Mouse (Mus musculus): ENCODE measurements around the gene Prss41. TPM values are rescaled to one million over a fixed set of nuclear protein-coding genes. Genes with fewer than 3 reads are reported as not detected.

Gene Prss41
- total RNA-seq (2023): 1.4 TPM

GRCm38 (mm10) chr17:23843812-23844273 lies at the start of gene Prss41, which contains the start of gene Prss32:
Prss41 (minus strand) TSS chr17:23844172.
Prss32 (plus strand) TSS chr17:23843855.

DNA sequence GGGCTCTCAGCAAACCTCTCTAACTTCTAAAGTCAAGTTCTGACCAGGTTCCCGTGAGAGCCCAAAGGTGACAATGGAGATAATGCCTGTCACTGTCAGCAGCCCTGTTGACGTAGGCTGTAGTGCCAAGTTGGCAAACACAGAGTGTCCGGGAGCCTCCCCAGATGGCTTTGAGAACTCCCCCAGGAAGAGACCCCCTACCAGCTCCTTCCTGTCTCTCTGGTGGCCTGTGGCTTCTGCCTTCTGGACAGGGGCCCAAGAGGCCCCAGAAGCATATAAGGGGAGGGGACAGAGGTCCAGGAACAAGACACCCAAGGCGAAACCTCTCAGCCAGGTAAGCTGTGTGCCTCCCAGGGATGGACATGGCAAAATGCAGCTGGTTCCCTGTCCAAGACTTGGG lies 36.6 kb upstream of the Prss41 start, which contains the start of the genes Dcpp1 and Dcpp2:
Dcpp1 (plus strand) TSS at position 301 of the 400 bp plus-strand sequence.
Dcpp2 (plus strand) TSS at position 305 of the 400 bp plus-strand sequence.

DNA sequence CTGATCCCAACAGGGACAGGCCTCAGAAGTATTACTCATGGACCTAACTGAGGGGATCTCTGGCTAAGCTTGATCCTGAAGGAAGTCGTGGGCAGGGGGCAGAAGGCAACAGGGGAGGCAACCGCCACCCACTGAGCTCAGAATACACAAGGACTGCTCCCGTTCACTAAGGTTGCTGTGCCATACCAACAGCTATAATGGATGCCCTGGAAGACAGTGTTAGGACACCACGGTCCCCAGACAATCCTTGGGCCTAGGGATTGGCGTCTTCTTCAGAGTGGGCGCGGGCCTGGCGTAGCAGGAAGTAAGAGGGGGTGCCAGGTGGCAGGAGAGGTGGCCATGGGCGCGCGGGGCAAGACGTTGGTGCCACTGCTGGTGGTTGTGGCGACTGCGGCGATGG lies 23.8 kb upstream of the Prss41 start, which contains the start of gene Prss21:
Prss21 (plus strand) TSS at position 301 of the 400 bp plus-strand sequence.

DNA sequence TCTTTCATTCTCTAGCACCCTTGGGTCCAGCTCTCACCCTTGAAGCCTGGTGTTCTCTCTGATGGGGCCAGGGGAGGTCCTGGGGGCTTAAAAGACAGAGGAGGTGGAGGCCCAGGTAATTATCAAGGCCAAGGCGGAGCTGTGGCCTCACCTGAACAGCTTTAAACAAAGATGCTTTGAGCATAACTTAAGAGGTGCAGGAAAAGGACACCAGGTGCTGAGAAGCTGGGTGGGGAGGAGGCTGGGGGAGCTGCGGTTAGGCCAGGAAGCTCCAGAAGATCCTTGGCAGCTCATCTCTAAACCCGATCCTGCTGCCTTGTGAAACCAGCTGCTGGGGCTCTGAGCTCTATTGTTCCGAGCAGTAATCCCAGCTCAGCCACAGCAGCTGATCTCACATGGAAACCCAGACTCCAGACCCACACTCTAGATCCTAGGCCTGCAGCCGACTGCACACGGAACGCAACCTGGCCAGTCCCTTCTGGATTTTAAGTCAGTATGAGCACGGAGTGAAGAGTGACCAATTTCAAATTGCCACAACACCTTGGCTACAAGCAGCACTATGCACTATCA lies 7.9 kb downstream of the Prss41 start, which contains the start of gene Prss33:
Prss33 (minus strand) TSS at position 51 of the 570 bp plus-strand sequence.

GRCm38 (mm10) chr17:23829064-23829619 lies 14.8 kb downstream of the Prss41 start, which contains the start of gene Elob:
Elob (minus strand) TSS chr17:23829136.

GRCm38 (mm10) chr17:23790269-23791078 lies 53.5 kb downstream of the Prss41 start, which contains the start of gene Srrm2:
Srrm2 (plus strand) TSS chr17:23790532.

Other genes starting within 250 kb of the Prss41 start
- not detected for gene Zfp13, start 244.7 kb downstream of the Prss41 start, total RNA-seq (2023)
- 0.86 TPM for gene Zscan10, start 243.3 kb downstream of the Prss41 start, total RNA-seq (2023)
- gene Mmp25, start 198.9 kb downstream of the Prss41 start, total RNA-seq (2023): 0.41 TPM
- not detected for gene Bicdl2, start 183.7 kb downstream of the Prss41 start, total RNA-seq (2023)
- 39.5 TPM for gene Hcfc1r1, start 170.6 kb downstream of the Prss41 start, total RNA-seq (2023)
- 22.4 TPM for gene Thoc6, start 170.3 kb downstream of the Prss41 start, total RNA-seq (2023)
- 61.0 TPM for gene Tnfrsf12a, start 166.7 kb downstream of the Prss41 start, total RNA-seq (2023)
- not detected for gene Cldn6, start 164.9 kb downstream of the Prss41 start, total RNA-seq (2023)
- not detected for gene Cldn9, start 160.1 kb downstream of the Prss41 start, total RNA-seq (2023)
- not detected for gene 1520401A03Rik, start 121.4 kb downstream of the Prss41 start, total RNA-seq (2023)
- 36.2 TPM for gene Pkmyt1, start 117.8 kb downstream of the Prss41 start, total RNA-seq (2023)
- gene Paqr4, start 103.3 kb downstream of the Prss41 start, total RNA-seq (2023): 2.6 TPM
- 0.89 TPM for gene Kremen2, start 98.3 kb downstream of the Prss41 start, total RNA-seq (2023)
- 27.5 TPM for gene Flywch1, start 72.6 kb downstream of the Prss41 start, total RNA-seq (2023)
- not detected for gene Flywch2, start 58.1 kb downstream of the Prss41 start, total RNA-seq (2023)
- 1,442 TPM for gene Srrm2, start 53.6 kb downstream of the Prss41 start, total RNA-seq (2023)
- 199 TPM for gene Elob, start 15.0 kb downstream of the Prss41 start, total RNA-seq (2023)
- not detected for gene Prss33, start 8.1 kb downstream of the Prss41 start, total RNA-seq (2023)
- not detected for gene Prss32, start 317 bp downstream of the Prss41 start, total RNA-seq (2023)
- not detected for gene Prss21, start 23.9 kb upstream of the Prss41 start, total RNA-seq (2023)
- not detected for gene Dcpp1, start 36.7 kb upstream of the Prss41 start, total RNA-seq (2023)
- gene Dcpp2, start 36.7 kb upstream of the Prss41 start, total RNA-seq (2023): not detected
- not detected for gene Dcpp3, start 73.3 kb upstream of the Prss41 start, total RNA-seq (2023)
- not detected for gene Sbp, start 97.5 kb upstream of the Prss41 start, total RNA-seq (2023)
- not detected for gene Sbpl, start 111.1 kb upstream of the Prss41 start, total RNA-seq (2023)
- not detected for gene Prss30, start 136.4 kb upstream of the Prss41 start, total RNA-seq (2023)
- not detected for gene Prss22, start 153.9 kb upstream of the Prss41 start, total RNA-seq (2023)
- gene Prss27, start 194.0 kb upstream of the Prss41 start, total RNA-seq (2023): not detected
- gene Kctd5, start 229.3 kb upstream of the Prss41 start, total RNA-seq (2023): 32.5 TPM